Comparison of ENCODE assay signal across 8 mouse cellular contexts in the genomic region with DNA sequence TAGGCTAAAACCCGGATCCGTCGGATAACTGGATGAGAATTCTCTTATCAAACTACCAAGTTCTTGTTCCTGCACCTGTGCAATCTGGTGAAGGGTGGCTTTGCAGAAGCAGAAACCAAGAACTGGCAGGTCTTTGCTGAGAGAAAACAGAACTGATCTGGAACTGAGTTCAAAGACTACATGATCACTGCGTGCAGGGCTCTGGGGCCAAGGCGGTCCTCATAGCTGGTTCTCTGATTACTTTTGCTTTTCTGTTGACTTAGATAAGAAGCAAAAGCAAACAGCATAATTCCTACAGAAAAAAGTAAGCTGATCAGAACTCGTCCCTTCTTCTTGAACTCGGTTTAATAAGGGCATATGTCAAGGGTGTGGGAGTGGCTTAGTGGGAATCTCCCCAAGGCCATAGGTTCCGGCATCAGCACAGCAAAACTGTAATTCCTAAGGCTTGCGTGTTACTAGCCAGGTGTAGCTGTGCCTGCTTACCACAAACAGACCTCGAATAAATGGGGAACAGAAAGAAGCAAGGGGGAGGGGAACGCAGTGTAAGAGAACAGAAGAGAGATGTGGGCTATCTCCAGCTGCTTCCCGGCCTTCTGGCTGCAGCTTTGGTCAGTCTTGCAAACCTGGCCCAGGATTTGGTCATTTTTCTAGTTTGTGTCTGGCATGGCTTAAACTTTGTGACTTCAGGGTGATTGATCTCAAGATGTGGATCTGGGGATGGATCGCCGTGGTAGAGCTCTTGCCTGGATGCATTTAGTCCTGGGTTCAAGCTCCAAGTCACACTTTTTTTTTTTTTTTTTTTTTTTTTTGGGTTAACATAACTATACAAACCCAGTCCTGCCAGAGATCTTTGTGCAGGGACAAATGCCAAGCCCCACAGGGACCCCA. TPM values are rescaled to one million over a fixed set of nuclear protein-coding genes. Genes with fewer than 3 reads are reported as not detected.
DNase-seq lines count a peak whose midpoint lies in the region; ATAC-seq and TF ChIP-seq lines count a peak whose summit lies in the region.

No protein-coding gene starts in this region.

- no peak overlapping the region for H3K4me3 ChIP-seq in lung, postnatal 0 days (ENCODE audit: low read depth, low read length)
- H3K4me3 ChIP-seq in lung, adult 2 months (replicated peaks; ENCODE audit: extremely low read depth, low read depth, low read length), result no peak overlapping the region
- peak overlapping the region; percentile 4; the same call in 1 of the 2 replicates for H3K4me3 ChIP-seq in liver, postnatal 0 days (ENCODE audit: low read depth, low read length)
- H3K4me3 ChIP-seq in limb, embryonic 10.5 days, result no peak overlapping the region
- H3K4me3 ChIP-seq in forebrain, embryonic 11.5 days (ENCODE audit: low read depth, low read length), result no peak overlapping the region

- H3K9ac ChIP-seq in lung, postnatal 0 days (replicated peaks; ENCODE audit: low read depth), result no peak overlapping the region
- H3K9ac ChIP-seq in liver, postnatal 0 days (replicated peaks), result no peak overlapping the region
- H3K9ac ChIP-seq in forebrain, embryonic 11.5 days (ENCODE audit: low read length), result no peak overlapping the region

- no peak for TF ChIP-seq POLR2A in lung, adult 2 months (IDR thresholded peaks at IDR 0.05; ENCODE audit: borderline replicate concordance, extremely low read depth, low read depth, low read length)

- H3K4me1 ChIP-seq in lung, postnatal 0 days (ENCODE audit: insufficient read depth, low read depth, low read length), result peaks cover 3% of the 10 kb centered on the region; the same call in 1 of the 2 replicates
- peaks cover 15% of the 10 kb centered on the region for H3K4me1 ChIP-seq in lung, adult 2 months (ENCODE audit: control insufficient read depth, insufficient read depth, low read length)
- H3K4me1 ChIP-seq in liver, postnatal 0 days (ENCODE audit: insufficient read depth), result peaks cover 29% of the 10 kb centered on the region
- 0 out of 2 replicates have a peak, but pooled peaks cover 3% of the 10 kb centered on the region for H3K4me1 ChIP-seq in limb, embryonic 10.5 days
- H3K4me1 ChIP-seq in forebrain, embryonic 11.5 days (replicated peaks; ENCODE audit: control insufficient read depth, insufficient read depth, low read length), result no peaks in the 10 kb centered on the region

- no peak for TF ChIP-seq CTCF in lung, postnatal 0 days (IDR thresholded peaks at IDR 0.05)
- TF ChIP-seq CTCF in lung, adult 2 months (IDR thresholded peaks at IDR 0.05; ENCODE audit: insufficient read depth, low read length), result no peak
- no peak for TF ChIP-seq CTCF in liver, postnatal 0 days (IDR thresholded peaks at IDR 0.05; ENCODE audit: low read depth)

- no peak overlapping the region for H3K4me2 ChIP-seq in lung, postnatal 0 days (replicated peaks; ENCODE audit: low read depth, low read length)
- H3K4me2 ChIP-seq in liver, postnatal 0 days (ENCODE audit: low read depth, low read length), result peak overlapping the region; percentile 42
- H3K4me2 ChIP-seq in forebrain, embryonic 11.5 days (ENCODE audit: low read depth, low read length, severe bottlenecking), result no peak overlapping the region

- H3K27me3 ChIP-seq in lung, postnatal 0 days (replicated peaks; ENCODE audit: insufficient read depth, low read length), result no peaks in the 10 kb centered on the region
- no peaks in the 10 kb centered on the region for H3K27me3 ChIP-seq in liver, postnatal 0 days (ENCODE audit: insufficient read depth, low read length)
- H3K27me3 ChIP-seq in limb, embryonic 10.5 days (ENCODE audit: low read depth, poor library complexity, severe bottlenecking), result no peaks in the 10 kb centered on the region
- H3K27me3 ChIP-seq in forebrain, embryonic 11.5 days (ENCODE audit: control insufficient read depth, insufficient read depth, low read length), result no peaks in the 10 kb centered on the region

- H3K36me3 ChIP-seq in lung, postnatal 0 days (ENCODE audit: insufficient read depth, low read length), result no peaks in the 10 kb centered on the region
- H3K36me3 ChIP-seq in liver, postnatal 0 days (replicated peaks; ENCODE audit: insufficient read depth, low read length), result no peaks in the 10 kb centered on the region; the same call in 1 of the 2 replicates
- no peaks in the 10 kb centered on the region for H3K36me3 ChIP-seq in limb, embryonic 10.5 days
- no peaks in the 10 kb centered on the region for H3K36me3 ChIP-seq in forebrain, embryonic 11.5 days (ENCODE audit: control insufficient read depth, insufficient read depth, low read length)

- 0 out of 2 replicates have a peak, but pooled peaks have one; percentile 8 for ATAC-seq in lung, postnatal 0 days
- peak; percentile 55 for ATAC-seq in liver, postnatal 0 days
- no peak for ATAC-seq in forebrain, embryonic 11.5 days (replicated peaks; ENCODE audit: low FRiP score)

- H3K9me3 ChIP-seq in lung, postnatal 0 days (ENCODE audit: low read length), result no peaks in the 10 kb centered on the region
- H3K9me3 ChIP-seq in liver, postnatal 0 days (ENCODE audit: low read length), result no peaks in the 10 kb centered on the region
- no peaks in the 10 kb centered on the region for H3K9me3 ChIP-seq in limb, embryonic 10.5 days (replicated peaks)
- no peaks in the 10 kb centered on the region for H3K9me3 ChIP-seq in forebrain, embryonic 11.5 days (ENCODE audit: control insufficient read depth, low read length)

- WGBS in lung, postnatal 0 days, result 50% methylated on average over 14 of the region's 14 CpGs
- 45% methylated on average over 14 of the region's 14 CpGs for WGBS in lung, adult 2 months
- WGBS in liver, postnatal 0 days (ENCODE audit: insufficient replicate concordance), result 30% methylated on average over 14 of the region's 14 CpGs
- 87% methylated on average over 14 of the region's 14 CpGs for WGBS in limb, embryonic 10.5 days
- 87% methylated on average over 14 of the region's 14 CpGs for WGBS in forebrain, embryonic 11.5 days

- H3K27ac ChIP-seq in lung, postnatal 0 days (ENCODE audit: low read length), result peak overlapping the region; percentile 20; the same call in 1 of the 2 replicates
- H3K27ac ChIP-seq in liver, postnatal 0 days (ENCODE audit: low read depth), result peak overlapping the region; percentile 73
- no peak overlapping the region for H3K27ac ChIP-seq in limb, embryonic 10.5 days
- H3K27ac ChIP-seq in forebrain, embryonic 11.5 days (ENCODE audit: low read depth, low read length), result no peak overlapping the region

- TF ChIP-seq EP300 in lung, postnatal 0 days (IDR thresholded peaks at IDR 0.05), result no peak
- TF ChIP-seq EP300 in liver, postnatal 0 days (IDR thresholded peaks at IDR 0.05; ENCODE audit: low read depth), result no peak

- DNase-seq in lung, postnatal 0 days (ENCODE audit: low spot score), result no peak
- DNase-seq in lung, adult 2 months, result no peak
- DNase-seq in adipocyte (ENCODE audit: low spot score), result peak; percentile 66
- DNase-seq in liver, postnatal 0 days, result peak; percentile 48
- peak; percentile 57 for DNase-seq in thymus, postnatal 0 days (ENCODE audit: low spot score)
- no peak for DNase-seq in limb, embryonic 10.5 days (ENCODE audit: low spot score)
- no peak for DNase-seq in forebrain, embryonic 11.5 days (ENCODE audit: low spot score)
- DNase-seq in cerebellum, adult 9-10 months, result no peak

RNA-seq across cellular contexts. Expression of gene Adipor2, which starts 21.8 kb away (rescaled TPM):
- 60.7 and 66.4 TPM in 2 replicates for polyA plus RNA-seq in lung, postnatal 0 days (2015; fragmentation: Nextera tagmentation; extraction: Ambion mirVana)
- 63.6 and 81.0 TPM in 2 replicates for polyA plus RNA-seq in lung, adult 2 months (2012; rRNA removed)
- polyA plus RNA-seq in liver, postnatal 0 days (2015; fragmentation: Nextera tagmentation; extraction: Ambion mirVana), result 53.9 and 58.6 TPM in 2 replicates
- 44.5 and 51.4 TPM in 2 replicates for polyA plus RNA-seq in thymus, postnatal 0 days (2015; fragmentation: Nextera tagmentation; extraction: Ambion mirVana)
- 27.8 and 29.4 TPM in 2 replicates for polyA plus RNA-seq in limb, embryonic 10.5 days (2016; fragmentation: Nextera tagmentation; extraction: Ambion mirVana)
- 19.9 and 20.6 TPM in 2 replicates for polyA plus RNA-seq in forebrain, embryonic 11.5 days (2014; fragmentation: Nextera tagmentation; extraction: Ambion mirVana)

Comparison
In these comparisons a context has a peak if more than half of its experiments do, and no peak if none do; other contexts are left out.
1. DNase-seq: peak in adipocyte (single experiment), liver, postnatal 0 days (single experiment) and thymus, postnatal 0 days (single experiment); none in lung, postnatal 0 days (single experiment), lung, adult 2 months (single experiment), limb, embryonic 10.5 days (single experiment), forebrain, embryonic 11.5 days (single experiment) and cerebellum, adult 9-10 months (single experiment).
2. H3K27ac ChIP-seq: peak in lung, postnatal 0 days (single experiment) and liver, postnatal 0 days (single experiment); none in limb, embryonic 10.5 days (single experiment) and forebrain, embryonic 11.5 days (single experiment).